Mouse (Mus musculus): ENCODE measurements around the gene Tbc1d20. TPM values are rescaled to one million over a fixed set of nuclear protein-coding genes. Genes with fewer than 3 reads are reported as not detected.

The Tbc1d20 gene
- polyA plus RNA-seq, 1 experiment from 2014 or later = 26.4 TPM

DNA sequence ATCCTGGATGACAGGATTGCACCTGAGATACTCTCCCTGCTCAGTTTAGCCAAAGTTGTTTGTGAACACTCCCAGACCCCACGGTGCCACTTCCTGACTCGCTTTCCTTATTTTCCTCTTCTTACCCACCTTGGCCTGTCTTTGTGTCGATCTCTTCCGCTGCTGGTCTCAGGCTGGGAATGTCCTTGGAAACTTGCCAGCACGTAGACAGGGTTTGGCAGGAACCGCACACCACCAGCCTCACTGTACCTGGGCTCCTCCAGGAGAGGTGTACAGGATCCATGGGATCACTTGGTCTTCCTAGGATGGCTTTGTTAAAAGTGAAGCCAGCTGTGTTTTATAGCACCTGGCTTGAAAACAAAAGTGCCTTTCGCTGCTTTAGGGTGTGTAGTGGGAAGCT, 19.4 kb downstream of the Tbc1d20 start:
- H3K27me3 ChIP-seq (ENCODE audit: control insufficient read depth, insufficient read depth, low read length) = no peaks in the 10 kb centered on the region
- ATAC-seq (replicated peaks; ENCODE audit: insufficient number of reproducible peaks, low FRiP score, low TSS enrichment, low read depth) (no peak), DNase-seq (ENCODE audit: low spot score) (no peak)
- no peaks in the 10 kb centered on the region for H3K4me1 ChIP-seq (ENCODE audit: control insufficient read depth, insufficient read depth, low read length)
- no peak overlapping the region for H3K9ac ChIP-seq (replicated peaks; ENCODE audit: low read length)
- no peaks in the 10 kb centered on the region for H3K9me3 ChIP-seq (replicated peaks; ENCODE audit: control insufficient read depth, low read length)
- no peak overlapping the region for H3K27ac ChIP-seq (replicated peaks; ENCODE audit: low read depth, low read length)
- peaks cover 18% of the 10 kb centered on the region for H3K36me3 ChIP-seq (replicated peaks; ENCODE audit: control insufficient read depth, insufficient read depth, low read depth, low read length)
- no peak overlapping the region for H3K4me3 ChIP-seq (ENCODE audit: low read depth, low read length)
- 91% methylated on average over 7 of the region's 7 CpGs for WGBS
- no peak overlapping the region for H3K4me2 ChIP-seq (ENCODE audit: low read depth, low read length)

DNA sequence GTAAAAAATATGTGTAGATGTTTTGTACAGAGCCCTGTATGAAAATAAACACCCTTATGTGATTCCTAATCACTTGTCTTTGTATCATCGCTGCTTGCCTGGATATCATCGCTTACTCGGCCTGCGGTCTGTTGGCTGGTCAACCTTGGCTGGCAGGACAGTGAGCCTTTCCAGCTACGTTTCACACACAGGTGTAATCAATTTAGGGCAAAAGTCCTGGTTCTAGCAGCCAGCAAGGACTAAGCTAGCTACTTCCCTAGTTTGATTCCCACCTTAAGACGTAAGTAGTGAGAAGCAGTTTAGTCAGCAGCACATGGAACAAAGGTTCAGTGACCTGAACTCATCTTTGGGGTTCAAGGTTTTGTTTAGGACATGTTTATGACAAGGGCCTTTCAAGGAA, 20.3 kb downstream of the Tbc1d20 start:
- Histone ChIP-seq H3K4me2 (ENCODE audit: low read depth, low read length) (no peak overlapping the region), H3K9me3 (replicated peaks; ENCODE audit: control insufficient read depth, low read length) (no peaks in the 10 kb centered on the region), H3K9ac (replicated peaks; ENCODE audit: low read length) (no peak overlapping the region), H3K27me3 (ENCODE audit: control insufficient read depth, insufficient read depth, low read length) (no peaks in the 10 kb centered on the region), H3K4me1 (ENCODE audit: control insufficient read depth, insufficient read depth, low read length) (no peaks in the 10 kb centered on the region), H3K27ac (replicated peaks; ENCODE audit: low read depth, low read length) (no peak overlapping the region), H3K36me3 (replicated peaks; ENCODE audit: control insufficient read depth, insufficient read depth, low read depth, low read length) (peaks cover 16% of the 10 kb centered on the region), H3K4me3 (ENCODE audit: low read depth, low read length) (no peak overlapping the region)
- 85% methylated on average over 6 of the region's 6 CpGs for WGBS
- DNase-seq (ENCODE audit: low spot score) (no peak), ATAC-seq (replicated peaks; ENCODE audit: insufficient number of reproducible peaks, low FRiP score, low TSS enrichment, low read depth) (no peak)

DNA sequence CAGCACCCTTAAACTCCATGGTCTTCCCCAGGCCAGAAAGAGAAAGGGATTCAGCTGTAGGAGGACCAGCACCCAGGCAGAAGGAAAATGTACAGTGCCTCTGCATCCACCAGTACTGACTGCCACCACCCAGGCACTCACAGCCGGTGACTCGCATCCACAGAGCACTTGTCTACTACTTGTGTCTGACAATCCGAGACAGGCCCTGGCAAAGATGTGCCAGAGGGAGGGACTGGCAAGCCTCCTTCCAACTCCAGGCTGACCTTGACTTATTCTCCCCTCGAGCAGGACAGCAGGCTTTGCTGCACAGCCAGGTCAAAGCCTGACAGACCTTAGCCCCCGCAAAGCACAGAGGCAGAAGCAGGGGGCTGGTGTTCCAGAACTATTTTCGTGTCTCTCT, 23.4 kb downstream of the Tbc1d20 start:
- no peak overlapping the region for H3K27ac ChIP-seq (replicated peaks; ENCODE audit: low read depth, low read length)
- no peak overlapping the region for H3K4me2 ChIP-seq (ENCODE audit: low read depth, low read length)
- ATAC-seq (replicated peaks; ENCODE audit: insufficient number of reproducible peaks, low FRiP score, low TSS enrichment, low read depth) (no peak), DNase-seq (ENCODE audit: low spot score) (no peak)
- WGBS = 84% methylated on average over 6 of the region's 6 CpGs
- H3K27me3 ChIP-seq (ENCODE audit: control insufficient read depth, insufficient read depth, low read length) = no peaks in the 10 kb centered on the region
- peaks cover 12% of the 10 kb centered on the region for H3K36me3 ChIP-seq (replicated peaks; ENCODE audit: control insufficient read depth, insufficient read depth, low read depth, low read length)
- H3K9ac ChIP-seq (replicated peaks; ENCODE audit: low read length) = no peak overlapping the region
- H3K4me3 ChIP-seq (ENCODE audit: low read depth, low read length) = no peak overlapping the region
- H3K4me1 ChIP-seq (ENCODE audit: control insufficient read depth, insufficient read depth, low read length) = no peaks in the 10 kb centered on the region
- no peaks in the 10 kb centered on the region for H3K9me3 ChIP-seq (replicated peaks; ENCODE audit: control insufficient read depth, low read length)

DNA sequence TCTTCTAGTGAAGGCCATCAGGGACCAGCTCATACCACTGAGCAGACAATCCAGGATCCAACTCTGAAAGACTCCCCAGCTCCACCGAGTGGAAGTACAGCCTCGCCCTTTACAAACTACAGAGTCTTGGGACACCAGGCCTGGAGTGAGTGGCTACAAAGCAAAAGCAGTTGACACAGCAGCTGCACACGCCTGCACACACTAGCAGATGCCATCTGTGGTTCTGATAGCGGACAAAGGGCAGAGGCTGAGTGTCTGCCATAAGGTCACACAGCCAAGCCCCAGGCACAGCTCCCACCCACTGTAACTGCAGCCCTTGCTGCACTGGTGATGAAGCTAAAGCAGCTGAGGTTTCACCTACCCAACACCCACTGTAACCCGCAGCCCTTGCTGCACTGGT, 27.9 kb downstream of the Tbc1d20 start:
- Histone ChIP-seq H3K36me3 (replicated peaks; ENCODE audit: control insufficient read depth, insufficient read depth, low read depth, low read length) (peaks cover 6% of the 10 kb centered on the region), H3K9ac (replicated peaks; ENCODE audit: low read length) (no peak overlapping the region), H3K27me3 (ENCODE audit: control insufficient read depth, insufficient read depth, low read length) (no peaks in the 10 kb centered on the region), H3K4me1 (ENCODE audit: control insufficient read depth, insufficient read depth, low read length) (no peaks in the 10 kb centered on the region), H3K4me3 (ENCODE audit: low read depth, low read length) (no peak overlapping the region), H3K4me2 (ENCODE audit: low read depth, low read length) (no peak overlapping the region), H3K9me3 (replicated peaks; ENCODE audit: control insufficient read depth, low read length) (no peaks in the 10 kb centered on the region), H3K27ac (replicated peaks; ENCODE audit: low read depth, low read length) (no peak overlapping the region)
- ATAC-seq (replicated peaks; ENCODE audit: insufficient number of reproducible peaks, low FRiP score, low TSS enrichment, low read depth) (no peak), DNase-seq (ENCODE audit: low spot score) (no peak)
- 86% methylated on average over 5 of the region's 5 CpGs for whole genome bisulfite sequencing

DNA sequence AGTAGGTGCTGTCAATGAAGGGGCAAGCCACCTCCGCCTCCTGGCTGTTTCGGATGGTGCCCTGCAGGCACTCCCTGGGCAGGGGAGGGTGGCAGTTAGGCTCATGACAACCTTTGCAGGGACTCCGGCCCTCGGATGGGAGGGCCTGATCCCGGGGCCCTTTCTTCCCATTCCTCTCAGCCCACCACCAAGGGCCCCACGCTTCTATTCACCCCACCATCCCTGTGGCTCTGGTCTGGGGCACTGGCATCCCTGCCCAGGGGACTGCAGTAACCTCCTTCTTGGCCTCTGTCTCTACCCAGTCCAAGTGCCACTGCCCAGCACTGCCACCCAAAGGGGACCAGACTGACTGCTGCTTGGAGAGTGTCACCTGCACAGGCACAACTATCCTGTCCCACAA, 28.6 kb downstream of the Tbc1d20 start:
- H3K36me3 ChIP-seq (replicated peaks; ENCODE audit: control insufficient read depth, insufficient read depth, low read depth, low read length) = peaks cover 6% of the 10 kb centered on the region
- no peaks in the 10 kb centered on the region for H3K4me1 ChIP-seq (ENCODE audit: control insufficient read depth, insufficient read depth, low read length)
- no peak overlapping the region for H3K27ac ChIP-seq (replicated peaks; ENCODE audit: low read depth, low read length)
- DNase-seq (ENCODE audit: low spot score) (no peak), ATAC-seq (replicated peaks; ENCODE audit: insufficient number of reproducible peaks, low FRiP score, low TSS enrichment, low read depth) (no peak)
- H3K9me3 ChIP-seq (replicated peaks; ENCODE audit: control insufficient read depth, low read length) = no peaks in the 10 kb centered on the region
- no peaks in the 10 kb centered on the region for H3K27me3 ChIP-seq (ENCODE audit: control insufficient read depth, insufficient read depth, low read length)
- H3K9ac ChIP-seq (replicated peaks; ENCODE audit: low read length) = no peak overlapping the region
- H3K4me3 ChIP-seq (ENCODE audit: low read depth, low read length) = no peak overlapping the region
- 89% methylated on average over 6 of the region's 6 CpGs for WGBS
- no peak overlapping the region for H3K4me2 ChIP-seq (ENCODE audit: low read depth, low read length)

DNA sequence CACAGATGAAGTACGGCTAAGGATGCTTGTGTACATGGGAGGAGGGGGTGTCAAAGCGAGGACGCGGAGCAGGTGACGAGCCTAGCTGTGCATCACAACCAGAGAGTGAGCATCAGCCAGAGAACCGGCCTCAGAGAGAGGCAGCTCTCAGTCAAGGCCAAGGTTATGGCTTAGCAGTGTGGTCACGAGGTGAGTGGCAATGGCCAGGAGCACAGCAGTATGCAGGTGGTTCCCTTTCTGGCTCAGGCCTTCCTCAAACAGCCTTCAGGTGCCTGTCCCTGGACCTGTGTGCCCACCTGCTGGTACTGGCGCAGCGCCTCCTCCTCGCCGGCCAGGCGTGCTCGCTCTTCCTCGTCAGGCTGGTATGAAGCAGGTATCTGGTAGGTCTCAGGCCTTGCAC, 30.3 kb downstream of the Tbc1d20 start:
- WGBS = 95% methylated on average over 14 of the region's 14 CpGs
- H3K36me3 ChIP-seq (replicated peaks; ENCODE audit: control insufficient read depth, insufficient read depth, low read depth, low read length) = peaks cover 6% of the 10 kb centered on the region
- H3K9me3 ChIP-seq (replicated peaks; ENCODE audit: control insufficient read depth, low read length) = no peaks in the 10 kb centered on the region
- no peaks in the 10 kb centered on the region for H3K27me3 ChIP-seq (ENCODE audit: control insufficient read depth, insufficient read depth, low read length)
- DNase-seq (ENCODE audit: low spot score) = no peak
- H3K9ac ChIP-seq (replicated peaks; ENCODE audit: low read length) = no peak overlapping the region
- no peaks in the 10 kb centered on the region for H3K4me1 ChIP-seq (ENCODE audit: control insufficient read depth, insufficient read depth, low read length)
- H3K27ac ChIP-seq (replicated peaks; ENCODE audit: low read depth, low read length) = no peak overlapping the region
- no peak overlapping the region for H3K4me2 ChIP-seq (ENCODE audit: low read depth, low read length)
- no peak overlapping the region for H3K4me3 ChIP-seq (ENCODE audit: low read depth, low read length)
- ATAC-seq (replicated peaks; ENCODE audit: insufficient number of reproducible peaks, low FRiP score, low TSS enrichment, low read depth) = no peak

DNA sequence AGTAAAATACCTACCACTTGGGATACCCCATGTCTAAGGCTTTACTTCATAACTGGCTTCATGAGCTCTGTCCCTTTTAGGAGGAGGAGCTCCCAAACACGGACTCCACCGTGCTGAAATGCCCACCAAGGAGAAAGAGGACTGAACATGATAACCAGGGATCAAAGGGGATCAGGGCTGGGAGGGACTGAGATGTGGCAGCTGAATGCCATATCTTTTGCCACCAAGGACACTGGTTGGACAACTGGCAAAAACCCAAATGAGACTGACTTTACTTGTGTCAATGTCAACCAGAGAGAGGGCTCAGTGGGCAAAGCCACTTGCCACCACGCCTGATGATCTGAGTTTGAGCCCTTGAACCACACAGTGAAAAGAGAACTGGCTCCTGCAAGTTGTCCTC, 31.2 kb downstream of the Tbc1d20 start:
- 78% methylated on average over 3 of the region's 3 CpGs for WGBS
- H3K36me3 ChIP-seq (replicated peaks; ENCODE audit: control insufficient read depth, insufficient read depth, low read depth, low read length) = peaks cover 5% of the 10 kb centered on the region

DNA sequence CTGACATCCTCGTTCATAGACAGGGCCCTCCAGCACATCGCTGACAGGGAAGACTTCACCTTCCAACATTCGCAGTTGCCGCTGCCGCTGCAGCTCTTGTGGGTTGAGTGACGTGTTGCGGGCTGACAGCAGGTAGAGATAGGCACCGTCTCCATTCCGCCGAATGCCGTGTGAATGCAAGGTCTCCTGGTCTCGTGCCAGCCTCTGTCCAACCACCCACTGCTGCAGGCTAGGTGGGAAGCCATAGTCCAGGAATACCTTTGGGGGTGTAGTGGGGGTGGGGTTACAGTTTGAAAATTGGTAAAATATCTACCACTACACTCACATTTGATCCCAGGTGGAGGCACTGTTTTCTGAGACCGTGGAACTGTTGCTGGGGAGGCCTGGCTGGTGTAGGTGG, 32.5 kb downstream of the Tbc1d20 start:
- Histone ChIP-seq H3K4me1 (ENCODE audit: control insufficient read depth, insufficient read depth, low read length) (peaks cover 2% of the 10 kb centered on the region; the same call in 1 of the 2 replicates), H3K9ac (replicated peaks; ENCODE audit: low read length) (no peak overlapping the region), H3K4me3 (ENCODE audit: low read depth, low read length) (no peak overlapping the region), H3K4me2 (ENCODE audit: low read depth, low read length) (no peak overlapping the region), H3K27me3 (ENCODE audit: control insufficient read depth, insufficient read depth, low read length) (no peaks in the 10 kb centered on the region), H3K27ac (replicated peaks; ENCODE audit: low read depth, low read length) (no peak overlapping the region), H3K36me3 (replicated peaks; ENCODE audit: control insufficient read depth, insufficient read depth, low read depth, low read length) (peaks cover 4% of the 10 kb centered on the region), H3K9me3 (replicated peaks; ENCODE audit: control insufficient read depth, low read length) (no peaks in the 10 kb centered on the region)
- ATAC-seq (replicated peaks; ENCODE audit: insufficient number of reproducible peaks, low FRiP score, low TSS enrichment, low read depth) (no peak), DNase-seq (ENCODE audit: low spot score) (no peak)
- WGBS = 95% methylated on average over 13 of the region's 13 CpGs

More for the DNA sequence above, 31.2 kb downstream of the Tbc1d20 start:
- no peak overlapping the region for H3K9ac ChIP-seq (replicated peaks; ENCODE audit: low read length)
- no peaks in the 10 kb centered on the region for H3K27me3 ChIP-seq (ENCODE audit: control insufficient read depth, insufficient read depth, low read length)
- no peaks in the 10 kb centered on the region for H3K4me1 ChIP-seq (ENCODE audit: control insufficient read depth, insufficient read depth, low read length)
- H3K9me3 ChIP-seq (replicated peaks; ENCODE audit: control insufficient read depth, low read length) = no peaks in the 10 kb centered on the region
- no peak overlapping the region for H3K27ac ChIP-seq (replicated peaks; ENCODE audit: low read depth, low read length)
- H3K4me3 ChIP-seq (ENCODE audit: low read depth, low read length) = no peak overlapping the region
- H3K4me2 ChIP-seq (ENCODE audit: low read depth, low read length) = no peak overlapping the region
- ATAC-seq (replicated peaks; ENCODE audit: insufficient number of reproducible peaks, low FRiP score, low TSS enrichment, low read depth) = no peak
- DNase-seq (ENCODE audit: low spot score) = no peak

Measured in embryonic facial prominence, embryonic 11.5 days (tissue).